Mouse (Mus musculus): ENCODE results near the gene Nthl1. TPM values are rescaled to one million over a fixed set of nuclear protein-coding genes. Genes with fewer than 3 reads are reported as not detected.

Nthl1 gene
- total RNA-seq, 2 experiments from 2014 or later, result 2.8 to 3.4 TPM

- no peak for DNase-seq (ENCODE audit: low spot score)
- intact Hi-C loops (cut with DNase I), result no loop called here
Measured at GRCm38 (mm10) chr17:24617561-24618194, 14.8 kb upstream of the Nthl1 start.

- DNase-seq (ENCODE audit: low spot score), result no peak
- intact Hi-C loops (cut with DNase I), result loop anchor here (5.0 kb wide), 2 partner anchors 42 to 93 kb away; partner anchors contain the start of genes Rab26 and Zfp598
Measured at GRCm38 (mm10) chr17:24625472-24625871, 7.0 kb upstream of the Nthl1 start.

- DNase-seq (ENCODE audit: low spot score), result no peak
- intact Hi-C loops (cut with DNase I), result loop anchor here (2.0 to 5.0 kb wide), 3 partner anchors 26 to 96 kb away; partner anchors contain the start of genes Rab26 and Zfp598
Measured at GRCm38 (mm10) chr17:24628646-24629045, 3.8 kb upstream of the Nthl1 start.

- intact Hi-C loops (cut with DNase I), result no loop called here
- no peak for DNase-seq (ENCODE audit: low spot score)
Measured at GRCm38 (mm10) chr17:24630072-24630471, 2.4 kb upstream of the Nthl1 start.

GRCm38 (mm10) chr17:24632813-24633449 is 451 bp downstream of the Nthl1 start:
- intact Hi-C loops (cut with DNase I), result no loop called here
- DNase-seq (ENCODE audit: low spot score), result peak; percentile 71

- intact Hi-C loops (cut with DNase I), result loop anchor here (2.0 kb wide), 1 partner anchor 15 kb away; no protein-coding TSS in a partner anchor
- no peak for DNase-seq (ENCODE audit: low spot score)
Measured at GRCm38 (mm10) chr17:24633831-24634230, 1.4 kb downstream of the Nthl1 start.

GRCm38 (mm10) chr17:24635024-24635423 is 2.5 kb downstream of the Nthl1 start:
- peak; percentile 48 for DNase-seq (ENCODE audit: low spot score)
- intact Hi-C loops (cut with DNase I), result loop anchor here (2.0 kb wide), 1 partner anchor 14 kb away; no protein-coding TSS in a partner anchor

GRCm38 (mm10) chr17:24635694-24636093 is 3.2 kb downstream of the Nthl1 start:
- intact Hi-C loops (cut with DNase I), result loop anchor here (2.0 kb wide), 1 partner anchor 13 kb away; no protein-coding TSS in a partner anchor
- no peak for DNase-seq (ENCODE audit: low spot score)

GRCm38 (mm10) chr17:24636781-24637481 is 4.5 kb downstream of the Nthl1 start:
- no peak for DNase-seq (ENCODE audit: low spot score)
- intact Hi-C loops (cut with DNase I), result no loop called here

GRCm38 (mm10) chr17:24638214-24638613 is 5.7 kb downstream of the Nthl1 start:
- intact Hi-C loops (cut with DNase I), result no loop called here
- DNase-seq (ENCODE audit: low spot score), result no peak

GRCm38 (mm10) chr17:24638840-24639239 is 6.4 kb downstream of the Nthl1 start:
- DNase-seq (ENCODE audit: low spot score), result peak; percentile 67
- intact Hi-C loops (cut with DNase I), result no loop called here

GRCm38 (mm10) chr17:24639571-24639988 is 7.1 kb downstream of the Nthl1 start:
- no peak for DNase-seq (ENCODE audit: low spot score)

GRCm38 (mm10) chr17:24640119-24640518 is 7.6 kb downstream of the Nthl1 start:
- intact Hi-C loops (cut with DNase I), result no loop called here

More at GRCm38 (mm10) chr17:24639571-24639988, 7.1 kb downstream of the Nthl1 start:
- intact Hi-C loops (cut with DNase I), result no loop called here

GRCm38 (mm10) chr17:24640581-24640980 is 8.1 kb downstream of the Nthl1 start:
- intact Hi-C loops (cut with DNase I), result no loop called here
- no peak for DNase-seq (ENCODE audit: low spot score)

More at GRCm38 (mm10) chr17:24640119-24640518, 7.6 kb downstream of the Nthl1 start:
- DNase-seq (ENCODE audit: low spot score), result no peak

GRCm38 (mm10) chr17:24641944-24642343 is 9.5 kb downstream of the Nthl1 start:
- intact Hi-C loops (cut with DNase I), result no loop called here
- DNase-seq (ENCODE audit: low spot score), result no peak

GRCm38 (mm10) chr17:24642791-24643343 is 10.4 kb downstream of the Nthl1 start:
- no peak for DNase-seq (ENCODE audit: low spot score)
- intact Hi-C loops (cut with DNase I), result no loop called here

GRCm38 (mm10) chr17:24644030-24644715 is 11.7 kb downstream of the Nthl1 start:
- DNase-seq (ENCODE audit: low spot score), result no peak
- intact Hi-C loops (cut with DNase I), result no loop called here

- peak; percentile 78 for DNase-seq (ENCODE audit: low spot score)
- intact Hi-C loops (cut with DNase I), result no loop called here
Measured at GRCm38 (mm10) chr17:24644875-24645721, 12.6 kb downstream of the Nthl1 start.

- intact Hi-C loops (cut with DNase I), result no loop called here
Measured at GRCm38 (mm10) chr17:24645916-24646315, 13.4 kb downstream of the Nthl1 start.

More at GRCm38 (mm10) chr17:24645916-24646315, 13.4 kb downstream of the Nthl1 start:
- peak; percentile 67 for DNase-seq (ENCODE audit: low spot score)

All from heart, postnatal 25 days (tissue).